Mouse (Mus musculus) monocyte, adult 5-6 weeks (primary cell): ENCODE measurements around the gene Marveld3. TPM values are rescaled to one million over a fixed set of nuclear protein-coding genes. Genes with fewer than 3 reads are reported as not detected.

Experiments used
- ATAC-seq: fragments of 153-309, 156-312 bp; replicated peaks from 2 replicates; pipeline ENCODE4 v1.8.0; 2017; ENCODE audit warnings: mild to moderate bottlenecking; ENCODE audit not compliant: low TSS enrichment, insufficient number of reproducible peaks, severe bottlenecking, poor library complexity, low FRiP score
- total RNA-seq: library from RNA; stranded (forward); fragments of 200-1000, 200-491, 200-594 nt; gene quantifications from 3 replicates; pipeline ENCODE4 v1.2.3, GENCODE M21; 2017

Gene Marveld3
- not detected in 3 replicates for total RNA-seq

- 0 out of 2 replicates have a peak, but pooled peaks have one; percentile 22 for ATAC-seq
Observed at GRCm38 (mm10) chr8:109961693-109962367, at the start of gene Marveld3. Marveld3 (minus strand) TSS chr8:109962203.

- no peak for ATAC-seq
Observed at GRCm38 (mm10) chr8:110010868-110011267, 48.9 kb upstream of the Marveld3 start.

- ATAC-seq = no peak
Observed at GRCm38 (mm10) chr8:110008995-110009446, 47.0 kb upstream of the Marveld3 start.

GRCm38 (mm10) chr8:110008228-110008994, 46.4 kb upstream of the Marveld3 start:
- ATAC-seq = no peak

- no peak for ATAC-seq
Observed at GRCm38 (mm10) chr8:110006312-110007023, 44.5 kb upstream of the Marveld3 start.

GRCm38 (mm10) chr8:110004300-110004699, 42.3 kb upstream of the Marveld3 start:
- ATAC-seq = no peak

- ATAC-seq = no peak
Observed at GRCm38 (mm10) chr8:110002953-110003352, 41.0 kb upstream of the Marveld3 start.

- no peak for ATAC-seq
Observed at GRCm38 (mm10) chr8:109999974-110000373, 38.0 kb upstream of the Marveld3 start.

GRCm38 (mm10) chr8:109998066-109998465, 36.1 kb upstream of the Marveld3 start:
- no peak for ATAC-seq

- no peak for ATAC-seq
Observed at GRCm38 (mm10) chr8:109997381-109997780, 35.4 kb upstream of the Marveld3 start.

GRCm38 (mm10) chr8:109992951-109993350, 30.9 kb upstream of the Marveld3 start:
- no peak for ATAC-seq

GRCm38 (mm10) chr8:109992166-109992565, 30.2 kb upstream of the Marveld3 start:
- ATAC-seq = no peak

GRCm38 (mm10) chr8:109990224-109990623, 28.2 kb upstream of the Marveld3 start, which contains the start of gene Tat:
Tat (plus strand) TSS chr8:109990437.
- ATAC-seq = no peak

GRCm38 (mm10) chr8:109989151-109989550, 27.1 kb upstream of the Marveld3 start:
- no peak for ATAC-seq

- no peak for ATAC-seq
Observed at GRCm38 (mm10) chr8:109987776-109988175, 25.8 kb upstream of the Marveld3 start.

- ATAC-seq = no peak
Observed at GRCm38 (mm10) chr8:109986384-109986783, 24.4 kb upstream of the Marveld3 start.

- no peak for ATAC-seq
Observed at GRCm38 (mm10) chr8:109983944-109984343, 21.9 kb upstream of the Marveld3 start.

GRCm38 (mm10) chr8:109982386-109983105, 20.5 kb upstream of the Marveld3 start:
- ATAC-seq = no peak

- ATAC-seq = no peak
Observed at GRCm38 (mm10) chr8:109979339-109979738, 17.3 kb upstream of the Marveld3 start.
